Mouse (Mus musculus): ENCODE measurements around the gene Vangl2. TPM values are rescaled to one million over a fixed set of nuclear protein-coding genes. Genes with fewer than 3 reads are reported as not detected.
"Not testable (repeated sequence)": the region's sequence is repeated elsewhere in the genome, so short reads cannot be mapped to it uniquely, and the experiment has no call there.

Vangl2 gene
- polyA plus RNA-seq, 1 experiment: 2.2 TPM

DNA sequence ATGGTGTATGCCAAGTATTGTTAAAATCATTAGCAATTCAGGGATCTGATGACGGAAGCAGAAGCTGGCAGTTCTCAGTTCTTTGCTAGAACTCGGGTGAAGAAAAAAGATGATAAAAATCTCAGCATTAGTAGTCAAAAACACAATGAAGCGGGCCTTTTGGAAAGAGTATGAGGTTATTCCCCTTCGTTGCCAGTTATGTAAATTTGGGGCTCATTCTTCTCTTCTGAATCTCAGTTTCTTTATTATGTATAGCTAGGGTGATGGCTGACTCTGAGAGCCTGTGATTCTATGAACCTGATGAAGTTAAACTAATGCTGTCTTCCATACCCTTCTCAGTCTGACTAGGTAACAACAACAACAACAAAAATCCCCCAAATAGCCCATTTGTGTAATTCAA lies 52.4 kb downstream of the Vangl2 start:
- 77% methylated on average over 4 of the region's 4 CpGs for WGBS
- no peaks in the 10 kb centered on the region for H3K4me1 ChIP-seq (ENCODE audit: control insufficient read depth, insufficient read depth, low read length)
- H3K27ac ChIP-seq (ENCODE audit: control insufficient read depth, insufficient read depth, low read depth, low read length, poor library complexity): no peak overlapping the region
- no peak overlapping the region for H3K4me3 ChIP-seq (replicated peaks; ENCODE audit: control insufficient read depth, low read depth, low read length)
- TF ChIP-seq CTCF (IDR thresholded peaks at IDR 0.05; ENCODE audit: control insufficient read depth, insufficient read depth, low read length) (no peak), POLR2A (IDR thresholded peaks at IDR 0.05; ENCODE audit: borderline replicate concordance, control insufficient read depth, low read depth, low read length) (no peak)

DNA sequence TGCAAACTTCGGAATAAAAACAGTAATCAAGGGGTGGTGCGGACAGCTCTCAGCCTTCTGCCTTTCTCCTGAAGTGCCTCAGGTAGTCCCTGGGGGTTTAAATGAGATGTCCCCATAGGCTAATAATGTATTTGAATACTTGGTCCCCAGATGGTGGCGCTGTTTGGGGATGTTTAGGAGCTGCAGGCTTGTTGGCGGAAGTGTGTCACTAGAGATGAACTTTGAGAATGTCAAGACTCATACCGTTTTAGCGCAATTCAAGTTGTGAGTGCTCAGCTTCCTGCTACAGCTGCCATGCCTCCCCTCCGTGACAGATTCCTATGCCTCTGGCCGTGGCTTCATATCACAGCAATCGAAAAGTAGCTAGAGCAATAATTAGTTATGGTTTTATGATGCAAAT lies 52.9 kb downstream of the Vangl2 start:
- Histone ChIP-seq H3K4me1 (ENCODE audit: control insufficient read depth, insufficient read depth, low read length) (no peaks in the 10 kb centered on the region), H3K27ac (ENCODE audit: control insufficient read depth, insufficient read depth, low read depth, low read length, poor library complexity) (no peak overlapping the region), H3K4me3 (replicated peaks; ENCODE audit: control insufficient read depth, low read depth, low read length) (no peak overlapping the region)
- TF ChIP-seq CTCF (IDR thresholded peaks at IDR 0.05; ENCODE audit: control insufficient read depth, insufficient read depth, low read length) (no peak), POLR2A (IDR thresholded peaks at IDR 0.05; ENCODE audit: borderline replicate concordance, control insufficient read depth, low read depth, low read length) (no peak)
- 83% methylated on average over 9 of the region's 9 CpGs for WGBS

DNA sequence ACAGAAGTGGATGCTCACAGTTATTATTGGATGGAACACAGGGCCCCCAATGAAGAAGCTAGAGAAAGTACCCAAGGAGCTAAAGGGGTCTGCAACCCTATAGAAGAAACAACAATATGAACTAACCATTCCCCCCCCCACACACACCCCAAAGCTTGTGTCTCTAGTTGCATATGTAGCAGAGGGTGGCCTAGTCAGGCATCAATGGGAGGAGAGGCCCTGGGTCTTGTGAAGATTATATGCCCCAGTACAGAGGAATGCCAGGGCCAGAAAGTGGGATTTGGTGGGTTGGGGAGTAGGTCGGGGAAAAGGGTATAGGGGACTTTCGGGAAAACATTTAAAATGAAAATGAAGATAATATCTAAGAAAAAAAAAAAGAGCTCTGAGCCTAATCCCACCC lies 53.9 kb downstream of the Vangl2 start:
- WGBS: 89% methylated on average over 2 of the region's 2 CpGs
- H3K4me3 ChIP-seq (replicated peaks; ENCODE audit: control insufficient read depth, low read depth, low read length): not testable (repeated sequence)

DNA sequence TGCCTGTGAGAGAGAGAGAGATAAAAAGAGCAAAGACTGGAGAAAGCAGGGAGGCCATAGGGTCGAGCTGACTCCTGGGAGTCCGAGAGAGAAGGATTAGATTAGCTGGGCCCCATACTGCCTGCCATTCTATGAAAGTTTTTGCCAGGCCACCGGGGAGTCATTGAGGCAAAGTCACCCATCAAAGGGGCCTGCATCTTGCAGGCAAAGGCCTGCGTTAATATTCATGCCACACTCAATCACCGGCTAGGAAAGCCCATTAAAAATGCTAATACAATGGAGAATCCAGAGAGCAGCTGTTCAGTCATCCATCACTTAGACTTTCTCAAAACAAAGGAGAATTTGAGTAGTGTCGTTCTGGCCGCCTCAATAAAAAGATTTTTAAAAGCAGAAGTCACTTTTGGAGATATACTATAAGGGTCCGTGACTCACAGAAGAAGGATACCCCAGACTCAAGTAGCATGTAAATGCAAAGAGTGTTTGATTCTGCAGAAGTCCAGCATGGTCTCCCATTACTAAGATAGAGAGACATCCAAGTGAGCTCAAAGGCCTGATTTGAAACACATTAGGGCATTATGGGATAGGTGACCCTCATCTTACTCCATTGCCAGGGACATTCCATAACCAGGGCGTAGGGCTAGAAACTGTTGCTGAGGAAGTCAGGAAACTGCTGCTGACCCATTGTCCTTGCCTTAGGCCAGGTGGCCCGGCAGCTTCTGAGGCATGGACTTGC lies 57.2 kb downstream of the Vangl2 start:
- Histone ChIP-seq H3K4me3 (replicated peaks; ENCODE audit: control insufficient read depth, low read depth, low read length) (no peak overlapping the region), H3K4me1 (ENCODE audit: control insufficient read depth, insufficient read depth, low read length) (no peaks in the 10 kb centered on the region; the same call in 1 of the 2 replicates), H3K27ac (ENCODE audit: control insufficient read depth, insufficient read depth, low read depth, low read length, poor library complexity) (no peak overlapping the region)
- 85% methylated on average over 10 of the region's 10 CpGs for WGBS
- TF ChIP-seq CTCF (IDR thresholded peaks at IDR 0.05; ENCODE audit: control insufficient read depth, insufficient read depth, low read length) (no peak), POLR2A (IDR thresholded peaks at IDR 0.05; ENCODE audit: borderline replicate concordance, control insufficient read depth, low read depth, low read length) (no peak)

More for the DNA sequence above, 53.9 kb downstream of the Vangl2 start:
- H3K4me1 ChIP-seq (ENCODE audit: control insufficient read depth, insufficient read depth, low read length); H3K27ac ChIP-seq (ENCODE audit: control insufficient read depth, insufficient read depth, low read depth, low read length, poor library complexity): not testable (repeated sequence)

DNA sequence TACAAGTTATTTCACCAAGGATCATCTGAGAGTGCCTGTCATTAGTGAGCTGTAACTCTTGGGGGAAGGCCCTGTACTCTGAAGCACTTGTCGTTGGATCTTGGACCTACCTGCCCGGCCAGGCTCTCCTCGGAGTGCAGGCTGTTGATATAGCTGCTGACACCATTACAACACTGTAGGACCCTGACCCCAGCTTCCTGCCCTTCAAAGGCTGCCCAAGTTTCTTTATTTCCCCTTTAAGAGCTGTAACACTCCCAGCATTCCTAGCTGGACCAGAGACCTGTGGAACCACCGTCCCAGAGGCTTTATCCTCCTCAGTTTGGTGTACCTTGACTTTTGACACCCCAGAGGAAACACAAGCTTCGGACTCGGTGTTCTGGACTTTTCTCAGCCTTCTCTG lies 59.0 kb downstream of the Vangl2 start:
- 76% methylated on average over 6 of the region's 6 CpGs for WGBS
- no peak overlapping the region for H3K27ac ChIP-seq (ENCODE audit: control insufficient read depth, insufficient read depth, low read depth, low read length, poor library complexity)
- H3K4me3 ChIP-seq (replicated peaks; ENCODE audit: control insufficient read depth, low read depth, low read length): no peak overlapping the region
- H3K4me1 ChIP-seq (ENCODE audit: control insufficient read depth, insufficient read depth, low read length): no peaks in the 10 kb centered on the region; the same call in 1 of the 2 replicates
- TF ChIP-seq CTCF (IDR thresholded peaks at IDR 0.05; ENCODE audit: control insufficient read depth, insufficient read depth, low read length) (no peak), POLR2A (IDR thresholded peaks at IDR 0.05; ENCODE audit: borderline replicate concordance, control insufficient read depth, low read depth, low read length) (no peak)

DNA sequence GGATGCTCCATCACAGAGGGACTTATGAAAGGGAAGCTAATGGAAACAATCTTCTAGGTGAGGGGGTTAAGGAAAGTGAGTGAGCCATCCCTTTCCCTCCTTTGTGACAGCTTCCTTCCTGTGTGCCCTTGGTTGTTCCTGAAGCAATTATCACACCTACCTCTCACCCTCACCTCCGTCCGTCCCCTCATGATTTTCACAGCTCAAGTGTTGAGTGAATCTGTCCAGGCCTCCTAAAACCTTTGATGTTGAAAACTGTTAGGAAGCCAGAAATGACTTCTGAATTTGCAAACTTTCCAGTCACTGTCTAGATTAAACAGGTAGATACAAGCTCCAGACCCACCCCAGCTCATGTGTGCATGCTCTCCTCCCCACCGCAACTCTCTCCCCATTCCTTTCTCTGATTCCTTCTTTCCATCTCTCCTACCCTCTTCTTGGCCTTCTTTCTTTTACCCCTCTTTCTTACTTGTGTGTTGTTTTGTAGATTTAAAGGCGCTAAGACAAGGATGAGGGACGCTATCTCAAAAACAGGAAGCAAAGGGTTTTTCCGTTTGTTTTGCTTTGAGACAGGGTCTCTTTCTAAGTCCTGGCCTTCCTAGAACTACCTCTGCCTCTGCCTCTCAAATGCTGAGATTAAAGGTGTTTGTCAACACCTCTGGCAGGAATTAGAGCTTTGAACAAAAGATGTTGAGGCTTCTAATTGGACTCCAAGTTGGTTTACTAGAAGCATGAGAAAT lies 62.0 kb downstream of the Vangl2 start:
- TF ChIP-seq POLR2A (IDR thresholded peaks at IDR 0.05; ENCODE audit: borderline replicate concordance, control insufficient read depth, low read depth, low read length): no peak
- TF ChIP-seq CTCF (IDR thresholded peaks at IDR 0.05; ENCODE audit: control insufficient read depth, insufficient read depth, low read length): no peak
- WGBS: 55% methylated on average over 6 of the region's 6 CpGs
- no peaks in the 10 kb centered on the region; the same call in 1 of the 2 replicates for H3K4me1 ChIP-seq (ENCODE audit: control insufficient read depth, insufficient read depth, low read length)
- no peak overlapping the region for H3K4me3 ChIP-seq (replicated peaks; ENCODE audit: control insufficient read depth, low read depth, low read length)
- H3K27ac ChIP-seq (ENCODE audit: control insufficient read depth, insufficient read depth, low read depth, low read length, poor library complexity): no peak overlapping the region

DNA sequence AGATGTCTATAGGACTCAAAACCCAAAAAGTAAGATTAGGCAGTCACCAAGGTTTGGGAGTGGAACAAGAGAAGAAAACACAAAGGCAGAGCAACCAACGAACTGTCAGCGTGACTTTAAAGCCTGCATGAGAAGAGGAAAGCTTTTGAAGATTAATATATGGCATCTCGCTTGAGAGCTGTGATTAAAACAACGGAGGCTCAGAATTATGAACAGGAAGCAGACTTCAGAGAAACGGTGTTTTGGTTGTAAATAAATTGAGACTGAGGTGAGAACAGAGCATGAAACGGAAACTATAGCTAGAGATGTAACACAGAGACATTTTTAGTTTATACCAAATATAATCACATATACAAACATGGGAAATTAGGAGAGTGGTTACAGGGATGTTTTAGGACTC lies 64.6 kb downstream of the Vangl2 start:
- Histone ChIP-seq H3K27ac (ENCODE audit: control insufficient read depth, insufficient read depth, low read depth, low read length, poor library complexity) (no peak overlapping the region), H3K4me1 (ENCODE audit: control insufficient read depth, insufficient read depth, low read length) (no peaks in the 10 kb centered on the region; the same call in 1 of the 2 replicates), H3K4me3 (replicated peaks; ENCODE audit: control insufficient read depth, low read depth, low read length) (no peak overlapping the region)
- TF ChIP-seq POLR2A (IDR thresholded peaks at IDR 0.05; ENCODE audit: borderline replicate concordance, control insufficient read depth, low read depth, low read length): no peak
- no peak for TF ChIP-seq CTCF (IDR thresholded peaks at IDR 0.05; ENCODE audit: control insufficient read depth, insufficient read depth, low read length)
- 27% methylated on average over 6 of the region's 6 CpGs for WGBS

DNA sequence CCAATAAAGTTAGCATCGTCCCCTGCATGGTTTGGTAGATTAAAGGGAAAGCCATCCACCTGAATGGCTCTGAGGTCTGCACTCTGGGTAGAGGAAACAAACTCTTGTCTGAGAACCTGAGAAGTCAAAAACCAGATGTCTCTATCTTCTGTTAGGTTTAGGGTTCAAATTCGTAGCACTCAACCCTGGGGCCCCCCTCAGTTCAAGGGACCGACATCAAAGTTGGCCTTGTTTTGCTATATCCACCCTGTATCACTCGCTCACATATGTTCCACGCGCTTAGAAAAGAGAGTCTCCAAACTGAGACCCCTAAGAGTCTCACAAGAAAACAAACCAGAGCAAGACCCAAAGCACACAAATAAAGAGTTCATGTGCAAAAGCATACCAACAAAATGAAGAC lies 66.5 kb downstream of the Vangl2 start:
- WGBS: 76% methylated on average over 6 of the region's 6 CpGs
- H3K27ac ChIP-seq (ENCODE audit: control insufficient read depth, insufficient read depth, low read depth, low read length, poor library complexity): no peak overlapping the region
- TF ChIP-seq CTCF (IDR thresholded peaks at IDR 0.05; ENCODE audit: control insufficient read depth, insufficient read depth, low read length) (no peak), POLR2A (IDR thresholded peaks at IDR 0.05; ENCODE audit: borderline replicate concordance, control insufficient read depth, low read depth, low read length) (no peak)

More for the DNA sequence above, 66.5 kb downstream of the Vangl2 start:
- Histone ChIP-seq H3K4me3 (replicated peaks; ENCODE audit: control insufficient read depth, low read depth, low read length) (no peak overlapping the region), H3K4me1 (ENCODE audit: control insufficient read depth, insufficient read depth, low read length) (no peaks in the 10 kb centered on the region; the same call in 1 of the 2 replicates)
